Comparison of ENCODE assay signal across 8 mouse cellular contexts in the genomic region with DNA sequence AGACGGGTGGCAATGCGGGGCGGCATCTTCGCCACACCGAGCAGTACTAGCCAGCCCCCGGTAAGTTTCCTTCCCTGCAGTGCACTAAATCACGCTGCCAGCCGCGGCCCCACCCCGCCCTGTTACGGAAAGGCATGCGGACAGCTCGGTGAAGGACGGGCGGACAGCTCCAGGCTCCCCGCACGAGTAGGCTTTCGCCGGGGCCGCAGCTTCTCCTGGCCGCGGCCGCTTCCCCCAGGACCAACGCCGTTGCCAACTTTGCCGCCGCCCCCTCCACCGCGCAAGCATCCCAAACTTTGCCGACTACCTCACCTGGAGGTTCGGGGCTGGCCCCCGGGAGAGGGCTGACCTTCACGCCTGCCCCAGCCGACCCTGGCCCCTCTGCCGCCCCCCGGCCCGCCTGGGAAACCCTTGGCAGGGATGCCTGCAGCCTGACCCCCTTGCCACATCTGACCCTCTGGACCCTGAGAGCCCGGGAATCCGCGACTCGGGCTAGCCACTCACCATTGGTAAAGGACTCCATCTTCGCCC. TPM values are rescaled to one million over a fixed set of nuclear protein-coding genes. Genes with fewer than 3 reads are reported as not detected.
A peak's percentile ranks its signal among the peaks of the same experiment; 100 is the strongest.
DNase-seq lines count a peak whose midpoint lies in the region; ATAC-seq and TF ChIP-seq lines count a peak whose summit lies in the region.

No protein-coding gene starts in this region.

- H3K4me3 ChIP-seq in intestine, embryonic 16.5 days (ENCODE audit: low read length), result peak overlapping the region; percentile 67
- peak overlapping the region; percentile 98 for H3K4me3 ChIP-seq in liver, embryonic 12.5 days
- peak overlapping the region; percentile 83 for H3K4me3 ChIP-seq in myocyte

- WGBS in intestine, embryonic 16.5 days, result 0% methylated on average over 41 of the region's 42 CpGs
- 1% methylated on average over 41 of the region's 42 CpGs for WGBS in liver, embryonic 12.5 days (ENCODE audit: insufficient replicate concordance)

- intact Hi-C loops in gastrocnemius, postnatal 14 days (cut with DNase I; ENCODE audit: low total_unique reads), result no loop called here

- H3K9ac ChIP-seq in intestine, embryonic 16.5 days (ENCODE audit: low read depth, low read length), result peak overlapping the region; percentile 80
- H3K9ac ChIP-seq in liver, embryonic 12.5 days, result peak overlapping the region; percentile 94

- no peak for TF ChIP-seq CTCF in brain, embryonic 14.5 days (IDR thresholded peaks at IDR 0.05; ENCODE audit: borderline replicate concordance, extremely low read depth, insufficient read depth, insufficient read length)

- peaks cover 51% of the 10 kb centered on the region for H3K79me2 ChIP-seq in myocyte (ENCODE audit: control insufficient read depth, insufficient read depth)

- peak overlapping the region; percentile 99 for H3K27ac ChIP-seq in intestine, embryonic 16.5 days (ENCODE audit: low read length)
- H3K27ac ChIP-seq in liver, embryonic 12.5 days, result peak overlapping the region; percentile 99

- peak; percentile 54 for DNase-seq in layer of hippocampus, adult 11-12 months (ENCODE audit: low spot score)
- DNase-seq in layer of hippocampus, adult 9-10 months (ENCODE audit: low spot score), result no peak
- peak; percentile 57 for DNase-seq in brain, embryonic 14.5 days (ENCODE audit: low read depth)
- DNase-seq in gastrocnemius, postnatal 14 days, result peak; percentile 75
- peak; percentile 60 for DNase-seq in testis, postnatal 14 days (ENCODE audit: low spot score)

- H3K9me3 ChIP-seq in intestine, embryonic 16.5 days (ENCODE audit: control insufficient read depth, low read length), result no peaks in the 10 kb centered on the region
- H3K9me3 ChIP-seq in liver, embryonic 12.5 days (replicated peaks), result peaks cover 3% of the 10 kb centered on the region; the same call in 1 of the 2 replicates

- peaks cover 7% of the 10 kb centered on the region; the same call in 1 of the 2 replicates for H3K4me1 ChIP-seq in intestine, embryonic 16.5 days (ENCODE audit: control insufficient read depth, insufficient read depth, low read length)
- H3K4me1 ChIP-seq in liver, embryonic 12.5 days, result peaks cover 32% of the 10 kb centered on the region

- TF ChIP-seq POLR2A in brain, embryonic 14.5 days (IDR thresholded peaks at IDR 0.05; ENCODE audit: borderline replicate concordance, extremely low read depth, insufficient read depth, insufficient read length, poor library complexity, severe bottlenecking), result no peak
- TF ChIP-seq POLR2A in myocyte (IDR thresholded peaks at IDR 0.05; ENCODE audit: insufficient read length, low read depth), result peak; percentile 57

- H3K36me3 ChIP-seq in intestine, embryonic 16.5 days (ENCODE audit: control insufficient read depth, insufficient read depth, low read length), result no peaks in the 10 kb centered on the region
- H3K36me3 ChIP-seq in liver, embryonic 12.5 days, result no peaks in the 10 kb centered on the region
- H3K36me3 ChIP-seq in myocyte (ENCODE audit: control insufficient read depth, insufficient read depth), result no peaks in the 10 kb centered on the region

- peak overlapping the region; percentile 82 for H3K4me2 ChIP-seq in intestine, embryonic 16.5 days (ENCODE audit: low read depth, low read length)
- H3K4me2 ChIP-seq in liver, embryonic 12.5 days, result peak overlapping the region; percentile 96
- peak overlapping the region; percentile 69 for H3K4me2 ChIP-seq in myocyte (ENCODE audit: low read depth)

- no peaks in the 10 kb centered on the region for H3K27me3 ChIP-seq in intestine, embryonic 16.5 days (replicated peaks; ENCODE audit: control insufficient read depth, insufficient read depth, low read length)
- no peaks in the 10 kb centered on the region for H3K27me3 ChIP-seq in liver, embryonic 12.5 days (replicated peaks)
- H3K27me3 ChIP-seq in myocyte (ENCODE audit: control insufficient read depth, insufficient read depth, insufficient read length), result no peaks in the 10 kb centered on the region

- peak overlapping the region; percentile 38 for H3ac ChIP-seq in myocyte (ENCODE audit: control insufficient read depth, insufficient read length)

- ATAC-seq in intestine, embryonic 16.5 days, result peak; percentile 29
- peak; percentile 14 for ATAC-seq in liver, embryonic 12.5 days

TF ChIP-seq in myocyte, 11 proteins besides CTCF, POLR2A, EP300 and RAD21:
- TF ChIP-seq REST (IDR thresholded peaks at IDR 0.05; ENCODE audit: insufficient read depth, insufficient read length), result no peak
- TF ChIP-seq MYOD1 (IDR thresholded peaks at IDR 0.05; ENCODE audit: control insufficient read depth in 1 of 3, insufficient read length in 2 of 3, low read depth in 2 of 3), result no peak
- TF ChIP-seq USF1 (IDR thresholded peaks at IDR 0.05; ENCODE audit: low read depth), result no peak
- no peak for TF ChIP-seq SRF (IDR thresholded peaks at IDR 0.05; ENCODE audit: control insufficient read depth, insufficient read length, low read depth)
- no peak for TF ChIP-seq CEBPB (IDR thresholded peaks at IDR 0.05; ENCODE audit: insufficient read depth, poor library complexity, severe bottlenecking)
- TF ChIP-seq MAX (IDR thresholded peaks at IDR 0.05; ENCODE audit: low read depth), result no peak
- TF ChIP-seq TCF3 (IDR thresholded peaks at IDR 0.05; ENCODE audit: insufficient read length, low read depth), result no peak
- TF ChIP-seq TCF12 (IDR thresholded peaks at IDR 0.05; ENCODE audit: insufficient read depth, poor library complexity, severe bottlenecking), result no peak
- no peak for TF ChIP-seq MYOG (IDR thresholded peaks at IDR 0.05; ENCODE audit: control insufficient read depth in 1 of 3, insufficient read depth in 1 of 3, insufficient read length in 2 of 3, low read depth in 2 of 3)
- TF ChIP-seq E2F4 (IDR thresholded peaks at IDR 0.05; ENCODE audit: insufficient read depth), result no peak
- TF ChIP-seq POLR2AphosphoS2 (IDR thresholded peaks at IDR 0.05; ENCODE audit: insufficient read length, low read depth), result no peak
TF ChIP-seq in myocyte: peak in this region for 0.

RNA-seq across cellular contexts. Expression of a gene that starts 0.9 kb away (rescaled TPM):
- polyA plus RNA-seq in brain, embryonic 14.5 days (2012; rRNA removed), result 10.9 and 12.9 TPM in 2 replicates
- total RNA-seq in gastrocnemius, postnatal 14 days (2021), result 100 to 1,000 TPM in 1 of 2 experiments, 10 to 100 TPM in 1; 77.2 to 102 TPM
- polyA plus RNA-seq in intestine, embryonic 16.5 days (2015; fragmentation: Nextera tagmentation; extraction: Ambion mirVana), result 5.9 and 6.2 TPM in 2 replicates
- 3.8 and 4.2 TPM in 2 replicates for polyA plus RNA-seq in liver, embryonic 12.5 days (2016; fragmentation: Nextera tagmentation; extraction: Ambion mirVana)
- 4.4 TPM for polyA plus RNA-seq in myocyte (2012; fragmentation: generic; extraction: Trizol)
